Mouse (Mus musculus) macrophage (primary cell): ENCODE measurements around the gene Fkbp7. TPM values are rescaled to one million over a fixed set of nuclear protein-coding genes. Genes with fewer than 3 reads are reported as not detected.

ENCODE experiments used
- H3K27ac ChIP-seq: fragments of 350-480 bp; formaldehyde crosslinking; 2 replicates; pipeline ENCODE4 v1.9.0; 2021
- H3K36me3 ChIP-seq: fragments of 350-480 bp; formaldehyde crosslinking; 2 replicates; pipeline ENCODE4 v1.9.0; 2021; ENCODE audit errors: inconsistent target
- H3K4me3 ChIP-seq: fragments of 350-480 bp; formaldehyde crosslinking; 2 replicates; pipeline ENCODE4 v1.9.0; 2021; ENCODE audit errors: inconsistent target
- H3K79me2 ChIP-seq: fragments of 350-480 bp; formaldehyde crosslinking; 2 replicates; pipeline ENCODE4 v1.9.0; 2021; ENCODE audit errors: inconsistent target
- WGBS: methylation state at CpG from one replicate; pipeline ENCODE4 v1.1.7; 2026; ENCODE audit warnings: inconsistent platforms; ENCODE audit not compliant: missing documents; 5-methylcytosine and 5-hydroxymethylcytosine counted together
- polyA plus RNA-seq: library from polyadenylated mRNA; stranded (reverse); fragments of 250-400 nt; gene quantifications from 3 replicates; pipeline ENCODE4 v1.2.4, GENCODE M21; 2018; ENCODE audit warnings: inconsistent platforms
- total RNA-seq, 78 experiments: library from RNA; depleted of rRNA; stranded (reverse); fragments of 250-400 nt; gene quantifications; 1 replicate in 9 of 78; 2 replicates in 24 of 78; 3 replicates in 43 of 78; 4 replicates in 2 of 78; pipeline ENCODE4 v1.2.4; 2018; ENCODE audit warnings: inconsistent platforms in 56 of 78

Fkbp7 gene
- total RNA-seq (2018; cell fraction: chromatin; rRNA removed), result 10 to 100 TPM in 1 of 26 experiments, 1 to 10 TPM in 13, not detected in 12; 1.3 to 21.1 (median 3.0) TPM
- total RNA-seq (2018; cell fraction: cytosol; rRNA removed), result 1 to 10 TPM in 25 of 26 experiments, under 1 TPM in 1; 0.97 to 3.8 (median 2.0) TPM
- 1 to 10 TPM in 17 of 26 experiments, under 1 TPM in 4, not detected in 5; 0.75 to 4.8 (median 2.0) TPM for total RNA-seq (2018; cell fraction: nucleus; rRNA removed)
- polyA plus RNA-seq, result 4.1 to 7.0 TPM (median 6.1 TPM) in 3 replicates

GRCm38 (mm10) chr2:76672966-76673392 is at the start of gene Fkbp7:
TSS of gene Fkbp7 (minus strand) at chr2:76673116.
- Histone ChIP-seq H3K27ac (peak within 1 kb of the TSS; percentile 30), H3K79me2 (peaks cover 25% of the 10 kb centered on the region), H3K36me3 (no peaks in the 10 kb centered on the region), H3K4me3 (peak within 1 kb of the TSS; percentile 40)
- under 1% methylated on average over 17 of the region's 17 CpGs for WGBS

DNA sequence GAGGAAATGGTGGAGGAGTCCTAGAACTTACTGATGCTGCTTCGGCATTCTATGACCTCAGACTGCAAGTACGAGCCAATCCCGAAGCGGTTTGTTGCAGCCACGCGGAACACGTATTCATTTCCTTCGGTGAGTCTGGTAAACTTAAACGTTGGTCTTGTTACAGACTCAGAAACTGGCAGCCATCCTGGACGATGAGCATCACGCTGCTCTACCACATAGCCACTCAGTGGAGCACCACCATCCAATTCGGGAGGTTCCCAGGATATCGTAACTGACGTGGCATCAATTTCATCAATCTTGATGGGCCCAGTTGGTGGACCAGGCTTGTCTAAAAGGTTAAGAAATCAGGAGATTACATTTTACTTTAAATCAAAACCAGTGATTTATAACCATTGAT is 46.7 kb upstream of the Fkbp7 start:
- 95% methylated on average over 14 of the region's 14 CpGs for WGBS
- Histone ChIP-seq H3K79me2 (no peaks in the 10 kb centered on the region), H3K4me3 (no peak overlapping the region), H3K36me3 (no peaks in the 10 kb centered on the region), H3K27ac (no peak overlapping the region)

DNA sequence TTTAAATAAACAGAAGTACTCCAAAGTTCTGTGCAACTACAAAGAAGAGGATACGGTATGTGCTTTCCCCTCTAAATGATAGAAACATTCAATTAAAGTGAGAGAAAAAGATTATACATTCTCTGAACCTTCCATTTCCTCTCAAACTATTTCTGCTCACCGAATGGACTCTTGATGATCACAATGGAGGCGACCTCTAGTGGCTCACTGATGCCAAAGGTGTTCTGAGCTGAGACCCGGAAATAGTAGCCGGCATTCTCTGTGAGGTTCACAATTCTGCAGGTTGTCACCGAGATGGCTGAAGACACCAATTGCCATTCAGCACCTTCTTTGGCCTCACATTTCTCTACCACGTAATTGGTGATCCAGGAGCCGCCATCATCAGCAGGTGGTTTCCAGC is 42.1 kb upstream of the Fkbp7 start:
- Histone ChIP-seq H3K36me3 (no peaks in the 10 kb centered on the region), H3K27ac (no peak overlapping the region), H3K79me2 (no peaks in the 10 kb centered on the region), H3K4me3 (no peak overlapping the region)
- 84% methylated on average over 8 of the region's 8 CpGs for WGBS

- WGBS, result 91% methylated on average over 3 of the region's 3 CpGs
- H3K27ac ChIP-seq, result no peak overlapping the region
- H3K79me2 ChIP-seq, result no peaks in the 10 kb centered on the region
- H3K36me3 ChIP-seq, result no peaks in the 10 kb centered on the region
- H3K4me3 ChIP-seq, result no peak overlapping the region
Observed at GRCm38 (mm10) chr2:76708512-76708911, 35.6 kb upstream of the Fkbp7 start.

DNA sequence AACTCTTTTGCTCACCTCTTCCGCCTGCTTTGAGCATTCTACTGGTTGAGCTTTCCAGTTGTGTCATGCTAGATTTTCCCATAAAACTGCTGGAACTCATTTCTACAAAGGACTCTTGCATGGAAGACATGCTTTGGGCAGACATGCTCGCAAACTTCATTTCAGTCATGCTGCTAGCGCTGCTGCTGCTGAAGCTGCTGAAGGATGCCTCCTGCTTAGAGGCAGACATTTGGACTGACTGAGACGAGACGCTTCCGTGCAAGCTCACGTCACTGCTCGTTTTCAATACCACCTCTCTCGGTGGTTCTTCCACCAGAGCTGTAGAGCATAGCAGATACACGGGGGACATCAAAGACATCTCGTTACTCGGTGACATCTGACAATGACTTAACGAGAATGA is 32.7 kb upstream of the Fkbp7 start:
- no peak overlapping the region for H3K4me3 ChIP-seq
- H3K27ac ChIP-seq, result no peak overlapping the region
- H3K36me3 ChIP-seq, result no peaks in the 10 kb centered on the region
- H3K79me2 ChIP-seq, result no peaks in the 10 kb centered on the region
- WGBS, result 95% methylated on average over 13 of the region's 13 CpGs

GRCm38 (mm10) chr2:76702751-76703150 is 29.8 kb upstream of the Fkbp7 start:
- Histone ChIP-seq H3K27ac (no peak overlapping the region), H3K36me3 (no peaks in the 10 kb centered on the region), H3K4me3 (no peak overlapping the region), H3K79me2 (no peaks in the 10 kb centered on the region)
- WGBS, result 90% methylated on average over 5 of the region's 5 CpGs

DNA sequence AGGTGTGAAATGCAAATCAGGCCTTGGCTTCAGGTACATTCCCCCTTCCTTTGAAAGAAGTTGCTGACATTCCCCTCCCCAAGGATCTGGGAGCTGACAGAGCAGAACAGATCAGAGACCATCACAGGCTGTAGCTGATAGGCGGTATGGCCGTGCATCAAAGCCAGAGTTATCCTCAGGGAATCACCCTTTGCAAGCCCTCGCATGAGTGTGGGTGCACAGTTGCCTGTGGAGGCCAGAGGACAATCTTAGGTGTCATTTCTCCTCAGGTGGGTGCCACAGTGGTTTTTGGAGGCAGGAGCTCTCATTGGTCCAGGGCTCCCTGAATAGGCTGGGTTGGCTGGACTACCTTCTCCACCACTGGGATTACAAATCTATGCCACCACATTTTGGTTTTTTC is 29.3 kb upstream of the Fkbp7 start:
- H3K36me3 ChIP-seq, result no peaks in the 10 kb centered on the region
- WGBS, result 100% methylated on average over 3 of the region's 3 CpGs

DNA sequence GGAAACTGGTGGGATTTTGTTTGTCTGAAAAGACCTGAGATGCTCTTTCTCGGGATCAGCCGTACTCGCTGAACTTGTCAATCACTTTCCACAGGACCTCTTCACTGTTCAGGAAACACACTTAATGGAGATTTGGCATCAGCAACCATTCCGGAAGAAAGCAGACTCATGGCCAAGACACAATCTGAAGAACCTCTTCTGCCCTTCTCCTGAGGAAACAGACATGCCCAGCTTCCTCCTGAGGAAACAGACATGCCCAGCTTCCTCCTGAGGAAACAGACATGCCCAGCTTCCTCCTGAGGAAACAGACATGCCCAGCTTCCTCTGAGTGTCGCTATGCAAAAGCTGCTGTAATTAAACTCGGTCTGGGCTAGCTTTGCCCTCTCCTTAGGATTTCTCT is 22.4 kb upstream of the Fkbp7 start:
- H3K79me2 ChIP-seq, result no peaks in the 10 kb centered on the region
- H3K4me3 ChIP-seq, result no peak overlapping the region
- H3K27ac ChIP-seq, result no peak overlapping the region
- 56% methylated on average over 6 of the region's 6 CpGs for WGBS
- H3K36me3 ChIP-seq, result peaks cover 36% of the 10 kb centered on the region

More for the DNA sequence above, 29.3 kb upstream of the Fkbp7 start:
- Histone ChIP-seq H3K79me2 (no peaks in the 10 kb centered on the region), H3K4me3 (no peak overlapping the region), H3K27ac (no peak overlapping the region)

DNA sequence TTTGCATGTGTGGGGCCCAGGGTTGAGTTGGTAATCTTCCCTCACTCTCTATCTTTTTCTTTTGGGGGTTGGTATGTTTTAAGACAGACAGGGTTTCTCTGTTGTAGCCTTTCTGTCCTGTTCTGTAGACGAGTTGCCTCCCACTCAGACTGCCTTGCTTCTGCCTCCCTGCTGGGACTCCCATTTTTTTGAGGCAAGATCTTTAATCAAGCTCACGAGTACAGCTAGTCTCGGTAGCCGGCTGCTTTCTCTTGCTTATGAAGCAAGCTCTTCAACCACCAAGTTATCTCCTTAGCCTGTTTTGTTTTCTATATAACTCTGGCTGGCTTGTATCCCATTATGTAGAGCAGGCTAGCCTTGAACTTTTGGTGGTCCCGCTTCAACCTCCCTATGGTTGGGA is 20.8 kb upstream of the Fkbp7 start:
- Histone ChIP-seq H3K27ac (no peak overlapping the region), H3K4me3 (no peak overlapping the region), H3K36me3 (peaks cover 36% of the 10 kb centered on the region), H3K79me2 (no peaks in the 10 kb centered on the region)
- WGBS, result 87% methylated on average over 5 of the region's 5 CpGs

- 44% methylated on average over 12 of the region's 12 CpGs for WGBS
- Histone ChIP-seq H3K79me2 (no peaks in the 10 kb centered on the region), H3K27ac (no peak overlapping the region), H3K4me3 (no peak overlapping the region), H3K36me3 (peaks cover 49% of the 10 kb centered on the region)
Observed at GRCm38 (mm10) chr2:76690436-76691204, 17.7 kb upstream of the Fkbp7 start.

- H3K36me3 ChIP-seq, result peaks cover 66% of the 10 kb centered on the region
- H3K79me2 ChIP-seq, result no peaks in the 10 kb centered on the region
- no peak overlapping the region for H3K27ac ChIP-seq
- no peak overlapping the region for H3K4me3 ChIP-seq
- WGBS, result 94% methylated on average over 7 of the region's 7 CpGs
Observed at GRCm38 (mm10) chr2:76688162-76688561, 15.2 kb upstream of the Fkbp7 start.

- no peak overlapping the region for H3K4me3 ChIP-seq
- no peaks in the 10 kb centered on the region for H3K79me2 ChIP-seq
- WGBS, result 90% methylated on average over 3 of the region's 3 CpGs
- peaks cover 66% of the 10 kb centered on the region for H3K36me3 ChIP-seq
- no peak overlapping the region for H3K27ac ChIP-seq
Observed at GRCm38 (mm10) chr2:76687608-76688007, 14.7 kb upstream of the Fkbp7 start.

- Histone ChIP-seq H3K27ac (no peak overlapping the region), H3K79me2 (no peaks in the 10 kb centered on the region; the same call in 1 of the 2 replicates), H3K36me3 (peaks cover 66% of the 10 kb centered on the region), H3K4me3 (no peak overlapping the region)
- WGBS, result 92% methylated on average over 3 of the region's 3 CpGs
Observed at GRCm38 (mm10) chr2:76686986-76687385, 14.1 kb upstream of the Fkbp7 start.

DNA sequence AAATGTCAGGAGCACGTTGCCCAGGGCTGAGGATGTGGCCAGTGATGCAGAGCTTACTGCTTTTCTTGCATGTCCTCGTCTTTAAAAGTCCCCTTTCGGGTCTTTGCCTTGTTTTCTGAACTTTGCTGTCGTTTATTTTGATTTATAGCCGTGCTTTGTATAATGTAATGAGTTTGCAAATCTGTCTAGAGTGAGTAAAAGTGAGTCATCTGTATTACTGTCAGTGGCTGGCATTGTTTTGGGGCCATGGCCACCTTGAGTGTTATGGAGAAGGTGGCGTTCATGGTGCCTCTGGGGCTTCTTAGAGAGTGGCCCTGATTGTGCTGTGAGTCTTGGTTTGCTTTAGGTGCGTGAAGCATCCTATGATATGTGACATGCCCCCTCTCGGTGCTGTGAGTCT is 9.4 kb upstream of the Fkbp7 start:
- H3K4me3 ChIP-seq, result no peak overlapping the region
- H3K79me2 ChIP-seq, result peaks cover 39% of the 10 kb centered on the region
- peaks cover 64% of the 10 kb centered on the region for H3K36me3 ChIP-seq
- no peak overlapping the region for H3K27ac ChIP-seq
- 94% methylated on average over 8 of the region's 8 CpGs for WGBS
